In genomic region chr4:54527660-54528059, GRCm38 (mm10) we compare ENCODE assay signal across 8 mouse cellular contexts.
DNase-seq lines count a peak whose midpoint lies in the region; ATAC-seq and TF ChIP-seq lines count a peak whose summit lies in the region.

No protein-coding gene starts in this region.

- no peaks in the 10 kb centered on the region for H3K36me3 ChIP-seq in thymus, adult 2 months (ENCODE audit: control insufficient read depth, insufficient read depth, low read length)
- H3K36me3 ChIP-seq in kidney, postnatal 0 days (ENCODE audit: insufficient read depth, low read length): no peaks in the 10 kb centered on the region

- H3K27ac ChIP-seq in thymus, adult 2 months (ENCODE audit: control insufficient read depth, insufficient read depth, low read length): no peak overlapping the region
- H3K27ac ChIP-seq in kidney, postnatal 0 days: no peak overlapping the region

- WGBS in thymus, adult 2 months: 36% methylated on average over 2 of the region's 2 CpGs
- 79% methylated on average over 2 of the region's 2 CpGs for WGBS in kidney, postnatal 0 days

- TF ChIP-seq POLR2A in thymus, adult 2 months (IDR thresholded peaks at IDR 0.05; ENCODE audit: control insufficient read depth, extremely low read depth, insufficient read depth, low read length, poor library complexity): no peak

- no peak overlapping the region for H3K4me3 ChIP-seq in thymus, adult 2 months (ENCODE audit: control insufficient read depth, insufficient read depth, low read length)
- no peak overlapping the region for H3K4me3 ChIP-seq in kidney, postnatal 0 days (replicated peaks; ENCODE audit: low read depth, low read length)

- ATAC-seq in kidney, postnatal 0 days (replicated peaks; ENCODE audit: low FRiP score, low read depth): no peak
- peak; percentile 37; the same call in 1 of the 2 replicates for ATAC-seq in megakaryocyte-erythroid progenitor cell, adult 5-6 weeks (replicated peaks; ENCODE audit: low FRiP score, low TSS enrichment, poor library complexity, severe bottlenecking)
- ATAC-seq in cerebellum, adult (ENCODE audit: insufficient number of reproducible peaks, low FRiP score, low TSS enrichment): no peak

- no peaks in the 10 kb centered on the region for H3K27me3 ChIP-seq in thymus, adult 2 months (ENCODE audit: control insufficient read depth, insufficient read depth, low read length)
- no peaks in the 10 kb centered on the region for H3K27me3 ChIP-seq in kidney, postnatal 0 days (ENCODE audit: insufficient read depth, low read length)

- H3K4me1 ChIP-seq in thymus, adult 2 months (replicated peaks; ENCODE audit: control insufficient read depth, insufficient read depth, low read length): peaks cover 12% of the 10 kb centered on the region
- no peaks in the 10 kb centered on the region for H3K4me1 ChIP-seq in kidney, postnatal 0 days (replicated peaks; ENCODE audit: insufficient read depth, low read length)

- DNase-seq in adrenal gland, adult (ENCODE audit: inconsistent age in 2 of 2, low spot score in 1 of 2): peak; percentile 78 to 87
- no peak for DNase-seq in adrenal gland, postnatal 4 days (ENCODE audit: low spot score in 2 of 2)
- DNase-seq in thymus, postnatal 0 days (ENCODE audit: low spot score): peak; percentile 29
- no peak for DNase-seq in thymus, adult 2 months
- peak; percentile 39 for DNase-seq in kidney, postnatal 0 days (ENCODE audit: low spot score)
- DNase-seq in cerebellum, adult 18-20 months: no peak

- H3K9me3 ChIP-seq in kidney, postnatal 0 days (replicated peaks; ENCODE audit: low read length): no peaks in the 10 kb centered on the region

- H3K4me2 ChIP-seq in kidney, postnatal 0 days (ENCODE audit: low read length): no peak overlapping the region

- TF ChIP-seq CTCF in thymus, adult 2 months (IDR thresholded peaks at IDR 0.05; ENCODE audit: borderline replicate concordance, control insufficient read depth, extremely low read depth, insufficient read depth, low read length, poor library complexity): no peak
- TF ChIP-seq CTCF in kidney, postnatal 0 days (IDR thresholded peaks at IDR 0.05; ENCODE audit: low read depth): no peak

- H3K9ac ChIP-seq in kidney, postnatal 0 days (ENCODE audit: low read depth, low read length): no peak overlapping the region

Comparison
In these comparisons a context has a peak if more than half of its experiments do, and no peak if none do; other contexts are left out.
1. DNase-seq: peak in adrenal gland, adult (2 of 2), thymus, postnatal 0 days (single experiment) and kidney, postnatal 0 days (single experiment); none in adrenal gland, postnatal 4 days (0 of 2), thymus, adult 2 months (single experiment) and cerebellum, adult 18-20 months (0 of 2).